Mouse (Mus musculus) bone marrow, adult 2 months (tissue): ENCODE data around the gene Ntrk3.

Experiments used
- CTCF ChIP-seq: fragments of 200-500 bp; IDR thresholded peaks from 2 replicates; pipeline ENCODE4 v1.5.1; 2011; ENCODE audit warnings: low read length, control low read depth; ENCODE audit not compliant: control insufficient read depth, insufficient read depth
- POLR2A ChIP-seq: fragments of 200-500 bp; IDR thresholded peaks from 2 replicates; pipeline ENCODE4 v1.6.1; 2011; ENCODE audit warnings: low read depth, mild to moderate bottlenecking, control low read depth, low read length, borderline replicate concordance; ENCODE audit not compliant: control insufficient read depth

DNA sequence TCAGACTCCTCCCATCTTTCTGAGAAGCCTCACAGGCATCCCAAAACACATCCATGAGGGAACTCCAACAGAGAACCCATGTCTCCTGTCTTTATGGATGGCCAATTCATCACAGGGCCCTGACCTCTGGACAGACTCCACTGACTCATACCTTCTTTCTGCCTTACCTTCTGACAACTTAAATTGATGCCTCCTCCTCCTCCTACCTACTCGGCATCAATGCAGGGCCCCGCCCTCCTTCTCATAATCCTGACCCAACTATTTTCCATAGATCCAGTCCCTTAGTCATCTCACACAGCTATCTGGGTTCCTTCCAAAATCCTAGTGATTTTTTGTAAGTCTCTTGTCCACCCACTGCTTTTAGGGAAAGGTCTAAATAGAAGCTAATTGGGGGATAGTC lies 78.0 kb downstream of the Ntrk3 start:
- TF ChIP-seq POLR2A: no peak
- no peak for TF ChIP-seq CTCF
